Mouse (Mus musculus): ENCODE data around the gene Zfp867.
A peak's percentile ranks its signal among the peaks of the same experiment; 100 is the strongest.

DNA sequence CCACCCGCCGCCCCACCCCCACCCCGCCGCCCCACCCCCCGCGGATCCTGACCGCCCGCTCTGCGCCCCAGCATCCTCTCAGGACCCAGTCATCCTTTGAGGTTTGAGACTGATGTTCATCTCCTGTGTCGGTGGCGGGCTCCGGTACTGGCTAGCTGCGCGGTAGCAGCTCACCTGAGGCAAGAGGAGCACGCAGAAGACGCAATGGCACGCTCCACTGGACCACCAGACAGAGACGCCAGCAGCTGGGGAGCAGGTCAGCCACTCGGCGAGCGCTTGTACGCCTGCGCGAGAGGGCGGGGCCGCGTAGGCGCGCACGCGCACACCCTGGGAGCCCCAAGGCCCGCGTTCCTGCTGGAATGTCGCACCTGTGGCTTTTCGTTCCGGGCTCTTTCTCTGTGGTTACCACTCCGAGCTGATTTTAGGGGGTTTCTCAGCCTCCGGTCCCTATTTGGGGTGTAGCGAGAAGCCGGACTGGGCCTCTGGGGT, 22.5 kb downstream of the Zfp867 start, which contains the start of gene Jmjd4:
- peak; percentile 88 to 92 for TF ChIP-seq POLR2A (IDR thresholded peaks at IDR 0.05; ENCODE audit: control insufficient read depth in 1 of 2, insufficient read depth in 1 of 2, low read depth in 1 of 2, low read length in 2 of 2, poor library complexity in 1 of 2)
- TF ChIP-seq CTCF (IDR thresholded peaks at IDR 0.05 in 2 of 3, conservative IDR thresholded peaks at IDR 0.05 in 1 of 3; ENCODE audit: control insufficient read depth in 1 of 3, insufficient read depth in 1 of 3, low read depth in 2 of 3, low read length in 3 of 3, poor library complexity in 1 of 3, severe bottlenecking in 1 of 3): no peak
- no peak for TF ChIP-seq ZNF384 (IDR thresholded peaks at IDR 0.05; ENCODE audit: low read depth, low read length)
- TF ChIP-seq UBTF (IDR thresholded peaks at IDR 0.05; ENCODE audit: borderline replicate concordance, insufficient read depth, low read depth, low read length): no peak
- peak; percentile 89 for TF ChIP-seq HCFC1 (IDR thresholded peaks at IDR 0.05; ENCODE audit: low read depth, low read length)
- no peak; the same call in 1 of the 2 replicates for TF ChIP-seq KAT2A (conservative IDR thresholded peaks at IDR 0.05; ENCODE audit: low read depth, low read length)
- TF ChIP-seq ELF1 (IDR thresholded peaks at IDR 0.05; ENCODE audit: low read depth, low read length): peak; percentile 31; the same call in 1 of the 2 replicates
- peak; percentile 67; the same call in 1 of the 2 replicates for TF ChIP-seq MAX (IDR thresholded peaks at IDR 0.05; ENCODE audit: low read length)
- no peak for TF ChIP-seq JUND (IDR thresholded peaks at IDR 0.05; ENCODE audit: low read depth, low read length)
- peak; percentile 78; the same call in 1 of the 2 replicates for TF ChIP-seq MYC (IDR thresholded peaks at IDR 0.05; ENCODE audit: low read depth, low read length)
- TF ChIP-seq SIN3A (IDR thresholded peaks at IDR 0.05; ENCODE audit: low read length): peak; percentile 86

Measured in MEL (cell line).